Comparison of ENCODE assay signal across 8 mouse cellular contexts in the genomic region with DNA sequence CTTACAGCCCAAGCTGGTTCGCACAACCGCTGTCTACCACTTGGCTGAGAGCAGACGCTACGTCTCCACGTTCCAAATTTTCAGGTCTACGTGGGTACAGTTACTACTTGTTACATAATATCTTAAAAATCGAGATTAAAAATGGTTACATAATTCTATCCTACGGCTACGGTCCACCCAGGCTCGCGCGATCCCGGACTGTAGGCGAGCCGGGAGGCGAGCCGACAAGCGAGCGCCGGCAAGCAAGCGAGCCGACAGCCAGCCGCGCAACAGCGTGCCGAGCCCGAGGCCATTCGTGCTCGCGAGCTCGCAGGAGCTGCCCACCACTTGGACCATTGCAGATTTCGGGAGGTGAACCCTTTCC. TPM values are rescaled to one million over a fixed set of nuclear protein-coding genes. Genes with fewer than 3 reads are reported as not detected.
DNase-seq lines count a peak whose midpoint lies in the region; ATAC-seq and TF ChIP-seq lines count a peak whose summit lies in the region.

No protein-coding gene starts in this region.

- H3K4me2 ChIP-seq in liver, embryonic 12.5 days, result peak overlapping the region; percentile 47; the same call in 1 of the 2 replicates

- H3K4me1 ChIP-seq in heart, embryonic 10.5 days, result 0 out of 2 replicates have a peak, but pooled peaks cover 8% of the 10 kb centered on the region
- H3K4me1 ChIP-seq in testis, adult 2 months (ENCODE audit: control insufficient read depth, insufficient read depth, low read length), result peaks cover 12% of the 10 kb centered on the region
- H3K4me1 ChIP-seq in liver, embryonic 12.5 days, result peaks cover 4% of the 10 kb centered on the region; the same call in 1 of the 2 replicates

- peaks cover 17% of the 10 kb centered on the region for H3K9me3 ChIP-seq in heart, embryonic 10.5 days
- H3K9me3 ChIP-seq in liver, embryonic 12.5 days (replicated peaks), result peaks cover 15% of the 10 kb centered on the region

- WGBS in heart, embryonic 10.5 days, result 58% methylated on average over 32 of the region's 32 CpGs
- 56% methylated on average over 32 of the region's 32 CpGs for WGBS in liver, embryonic 12.5 days (ENCODE audit: insufficient replicate concordance)

- no peak overlapping the region for H3K9ac ChIP-seq in liver, embryonic 12.5 days

- H3K27me3 ChIP-seq in heart, embryonic 10.5 days (ENCODE audit: insufficient read depth, poor library complexity, severe bottlenecking), result peaks cover 95% of the 10 kb centered on the region
- no peaks in the 10 kb centered on the region for H3K27me3 ChIP-seq in testis, adult 2 months (ENCODE audit: control insufficient read depth, insufficient read depth, low read length)
- H3K27me3 ChIP-seq in liver, embryonic 12.5 days (replicated peaks), result peaks cover 82% of the 10 kb centered on the region

- intact Hi-C loops in heart, postnatal 36 days (cut with DNase I), result loop anchor here (1.0 to 10.0 kb wide), 3 partner anchors 266 to 529 kb away; no protein-coding TSS in a partner anchor
- intact Hi-C loops in gastrocnemius, postnatal 36 days (cut with DNase I), result loop anchor here (2.0 to 5.0 kb wide), 2 partner anchors 263 to 337 kb away; no protein-coding TSS in a partner anchor

- H3K4me3 ChIP-seq in heart, embryonic 10.5 days, result peak overlapping the region; percentile 42
- H3K4me3 ChIP-seq in testis, adult 2 months (ENCODE audit: control insufficient read depth, low read depth, low read length), result peak overlapping the region; percentile 91
- H3K4me3 ChIP-seq in liver, embryonic 12.5 days, result no peak overlapping the region

- peak; percentile 35 for ATAC-seq in liver, embryonic 12.5 days

- H3K27ac ChIP-seq in heart, embryonic 10.5 days, result no peak overlapping the region
- H3K27ac ChIP-seq in testis, adult 2 months (ENCODE audit: control insufficient read depth, insufficient read depth, low read depth, low read length), result no peak overlapping the region
- H3K27ac ChIP-seq in liver, embryonic 12.5 days, result no peak overlapping the region

- 0 out of 2 replicates have a peak, but pooled peaks have one; percentile 26 for TF ChIP-seq POLR2A in testis, adult 2 months (IDR thresholded peaks at IDR 0.05; ENCODE audit: control insufficient read depth, low read depth, low read length)

- no peak for TF ChIP-seq CTCF in testis, adult 2 months (IDR thresholded peaks at IDR 0.05; ENCODE audit: control insufficient read depth, insufficient read depth, insufficient replicate concordance, low read depth, low read length)

- H3K36me3 ChIP-seq in heart, embryonic 10.5 days, result peaks cover 86% of the 10 kb centered on the region
- no peaks in the 10 kb centered on the region for H3K36me3 ChIP-seq in testis, adult 2 months (ENCODE audit: control insufficient read depth, insufficient read depth, low read length)
- peaks cover 48% of the 10 kb centered on the region for H3K36me3 ChIP-seq in liver, embryonic 12.5 days

- DNase-seq in heart, embryonic 10.5 days (ENCODE audit: low spot score), result no peak
- DNase-seq in heart, postnatal 36 days, result no peak
- DNase-seq in testis, postnatal 10 days (ENCODE audit: low spot score), result no peak
- DNase-seq in MN1 (ENCODE audit: low spot score), result no peak
- no peak for DNase-seq in gastrocnemius, postnatal 36 days
- DNase-seq in cerebellum, postnatal 25 days, result no peak

RNA-seq across cellular contexts. Expression of gene Grb10, which starts 13.1 kb away (rescaled TPM):
- polyA plus RNA-seq in heart, embryonic 10.5 days (2016; fragmentation: Nextera tagmentation; extraction: Ambion mirVana), result 654 and 797 TPM in 2 replicates
- total RNA-seq in heart, postnatal 36 days (2021), result 100 to 1,000 TPM in 1 of 2 experiments, 10 to 100 TPM in 1; 66.6 to 110 TPM
- polyA plus RNA-seq in testis, adult 2 months (2012; rRNA removed), result 12.1 and 12.2 TPM in 2 replicates
- polyA plus RNA-seq in liver, embryonic 12.5 days (2016; fragmentation: Nextera tagmentation; extraction: Ambion mirVana), result 206 and 211 TPM in 2 replicates
- 10 to 100 TPM; 47.5 to 62.4 TPM for total RNA-seq in gastrocnemius, postnatal 36 days (2021)

Comparison
In these comparisons a context has a peak if more than half of its experiments do, and no peak if none do; other contexts are left out.
1. RNA of gene Grb10, which starts 13.1 kb away (polyA plus RNA-seq): 654 to 797 TPM in heart, embryonic 10.5 days and 206 to 211 TPM in liver, embryonic 12.5 days; 12.1 to 12.2 TPM in testis, adult 2 months; every median in the first group is over 10 times any median in the second.